Mouse (Mus musculus): ENCODE measurements around the gene Mfsd4b5.

- no peak for TF ChIP-seq POLR2A (IDR thresholded peaks at IDR 0.05; ENCODE audit: extremely low read depth, insufficient read depth, low read length)
- no peak for TF ChIP-seq CTCF (IDR thresholded peaks at IDR 0.05; ENCODE audit: extremely low read depth, insufficient read depth, low read length)
Observed at GRCm38 (mm10) chr10:40029610-40030009, 43.2 kb upstream of the Mfsd4b5 start.

Measured in cortical plate, adult 2 months (tissue).